Mouse (Mus musculus) heart, embryonic 15.5 days (tissue): Measurements from ENCODE around the gene Clic1. TPM values are rescaled to one million over a fixed set of nuclear protein-coding genes. Genes with fewer than 3 reads are reported as not detected.

Source experiments
- ATAC-seq: fragments of 200-750 bp; cut with Nextera tagmentation; replicated peaks from 2 replicates; pipeline ENCODE4 v1.8.0; 2017; ENCODE audit warnings: low read depth, moderate TSS enrichment; ENCODE audit not compliant: insufficient number of reproducible peaks, insufficient read depth, low FRiP score
- H3K27ac ChIP-seq: fragments of 300-500 bp; sonication (generic); 2 replicates; pipeline ENCODE4 v1.5.1; 2015; ENCODE audit warnings: mild to moderate bottlenecking, inconsistent platforms
- H3K27me3 ChIP-seq: fragments of 300-500 bp; sonication (generic); 2 replicates; pipeline ENCODE4 v1.6.1; 2015; ENCODE audit warnings: inconsistent platforms
- H3K36me3 ChIP-seq: fragments of 300-500 bp; sonication (generic); 2 replicates; pipeline ENCODE4 v1.6.1; 2015; ENCODE audit warnings: mild to moderate bottlenecking, inconsistent platforms
- H3K4me1 ChIP-seq: fragments of 300-500 bp; sonication (generic); replicated peaks from 2 replicates; pipeline ENCODE4 v1.6.1; 2015; ENCODE audit warnings: inconsistent platforms
- H3K4me2 ChIP-seq: fragments of 300-500 bp; sonication (generic); 2 replicates; pipeline ENCODE4 v1.6.1; 2015; ENCODE audit warnings: inconsistent platforms, mild to moderate bottlenecking, moderate library complexity
- H3K4me3 ChIP-seq: fragments of 300-500 bp; sonication (generic); 2 replicates; pipeline ENCODE4 v1.5.1; 2015; ENCODE audit warnings: mild to moderate bottlenecking, inconsistent platforms
- H3K9ac ChIP-seq: fragments of 300-500 bp; sonication (generic); 2 replicates; pipeline ENCODE4 v1.6.1; 2015; ENCODE audit warnings: mild to moderate bottlenecking, inconsistent platforms
- H3K9me3 ChIP-seq: fragments of 300-500 bp; sonication (generic); replicated peaks from 2 replicates; pipeline ENCODE4 v1.6.1; 2016; ENCODE audit warnings: inconsistent platforms
- WGBS: fragments of 180-500 bp; shearing (Covaris S2); methylation state at CpG from one replicate; pipeline ENCODE4 v1.1.7; 2015; ENCODE audit warnings: mixed read lengths; 5-methylcytosine and 5-hydroxymethylcytosine counted together
- polyA plus RNA-seq: library from polyadenylated mRNA; unstranded; fragments of >200 nt; fragmentation: Nextera tagmentation; extraction: Ambion mirVana; gene quantifications from 2 replicates; pipeline ENCODE4 v1.2.1, GENCODE M21; 2015

Clic1 gene
- polyA plus RNA-seq, 1 experiment from 2014 or later, result 307 TPM

DNA sequence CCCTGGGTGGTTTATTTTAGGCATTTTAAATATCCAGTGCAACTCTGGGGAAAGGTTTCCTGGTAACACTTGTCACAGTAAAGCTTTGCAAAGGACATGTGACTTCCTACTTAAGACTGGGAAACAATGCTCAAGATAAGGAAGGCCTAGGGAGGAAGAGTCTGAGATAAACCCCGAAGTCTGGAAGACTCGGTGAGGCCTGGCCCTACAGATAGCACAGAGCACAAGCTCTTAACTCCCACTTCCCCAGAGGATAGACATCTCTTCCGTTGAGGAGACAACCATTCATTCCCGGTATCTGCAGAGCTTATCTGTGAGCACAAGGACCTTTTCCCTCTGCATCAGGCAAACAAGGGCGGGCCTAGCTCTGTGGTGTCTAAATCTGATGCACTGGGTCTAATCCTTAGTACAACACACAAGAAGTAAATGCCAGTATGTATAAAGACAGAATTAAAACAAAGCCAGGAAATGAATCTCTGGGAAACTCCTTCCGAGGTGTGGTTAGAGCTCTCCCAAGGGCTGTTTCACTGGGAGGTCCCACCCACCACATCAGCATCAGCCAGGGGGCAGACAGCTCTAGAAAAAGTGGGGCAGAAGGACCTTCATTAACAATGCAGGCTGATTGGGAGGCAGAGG lies 27.8 kb upstream of the Clic1 start:
- peak; percentile 79 for ATAC-seq
- Histone ChIP-seq H3K9me3 (no peaks in the 10 kb centered on the region), H3K27ac (peak overlapping the region; percentile 79), H3K27me3 (no peaks in the 10 kb centered on the region), H3K4me1 (peaks cover 32% of the 10 kb centered on the region), H3K4me2 (peak overlapping the region; percentile 42; the same call in 1 of the 2 replicates), H3K9ac (no peak overlapping the region), H3K4me3 (no peak overlapping the region), H3K36me3 (no peaks in the 10 kb centered on the region)
- WGBS, result 19% methylated on average over 6 of the region's 6 CpGs

DNA sequence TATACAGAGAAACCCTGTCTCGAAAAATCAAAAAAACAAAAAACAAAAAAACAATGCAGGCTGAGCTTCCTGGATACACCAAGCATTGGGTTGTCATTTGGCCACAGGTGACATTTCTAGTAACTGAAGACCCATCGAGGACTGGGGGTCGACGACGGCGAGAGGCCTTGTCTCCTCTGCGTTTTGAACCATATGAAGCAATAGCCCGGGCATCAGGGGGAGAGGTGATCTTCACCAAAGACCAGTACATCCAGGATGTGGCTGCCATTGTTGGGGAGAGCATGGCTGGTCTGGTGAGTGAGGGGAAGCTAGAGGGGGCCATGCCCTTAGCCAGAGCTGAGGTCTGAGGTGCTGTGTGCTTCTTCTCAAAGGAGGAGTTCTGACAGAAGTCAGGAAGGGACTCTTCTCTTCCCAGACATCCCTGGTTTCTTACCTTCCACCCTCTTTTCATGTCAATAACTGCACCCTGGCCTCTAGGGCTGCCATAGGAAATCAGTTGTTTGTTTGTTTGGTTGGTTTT lies 27.2 kb upstream of the Clic1 start:
- no peaks in the 10 kb centered on the region for H3K27me3 ChIP-seq
- peak overlapping the region; percentile 79 for H3K27ac ChIP-seq
- no peaks in the 10 kb centered on the region for H3K9me3 ChIP-seq
- no peaks in the 10 kb centered on the region for H3K36me3 ChIP-seq
- H3K9ac ChIP-seq, result no peak overlapping the region
- no peak overlapping the region for H3K4me2 ChIP-seq
- 89% methylated on average over 8 of the region's 8 CpGs for WGBS
- ATAC-seq, result no peak
- no peak overlapping the region for H3K4me3 ChIP-seq
- peaks cover 36% of the 10 kb centered on the region for H3K4me1 ChIP-seq

DNA sequence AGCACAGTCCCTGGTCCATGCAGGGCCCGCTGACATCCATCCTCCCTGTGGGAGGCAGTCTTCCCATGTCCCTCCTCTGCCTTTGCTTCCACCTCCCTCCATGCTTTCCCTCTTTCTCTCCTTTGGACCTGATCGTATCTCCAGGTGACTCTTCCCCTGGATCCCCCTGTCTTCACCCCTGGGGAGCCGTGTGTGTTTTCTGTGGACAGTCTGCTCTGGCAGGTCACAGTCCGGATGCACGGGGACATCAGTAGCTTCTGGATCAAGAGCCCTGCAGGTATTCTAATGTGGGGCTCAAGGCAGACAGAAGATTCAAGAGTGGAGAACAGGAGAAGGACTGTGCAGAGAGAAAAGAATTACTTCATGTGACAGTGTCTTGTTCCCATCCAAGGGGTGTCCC lies 26.5 kb upstream of the Clic1 start:
- ATAC-seq, result no peak
- whole genome bisulfite sequencing, result 83% methylated on average over 5 of the region's 5 CpGs
- H3K9me3 ChIP-seq, result no peaks in the 10 kb centered on the region
- peaks cover 39% of the 10 kb centered on the region for H3K4me1 ChIP-seq
- H3K27ac ChIP-seq, result peak overlapping the region; percentile 79; the same call in 1 of the 2 replicates
- H3K4me2 ChIP-seq, result no peak overlapping the region
- no peak overlapping the region for H3K9ac ChIP-seq
- H3K4me3 ChIP-seq, result no peak overlapping the region
- H3K36me3 ChIP-seq, result no peaks in the 10 kb centered on the region
- H3K27me3 ChIP-seq, result no peaks in the 10 kb centered on the region

DNA sequence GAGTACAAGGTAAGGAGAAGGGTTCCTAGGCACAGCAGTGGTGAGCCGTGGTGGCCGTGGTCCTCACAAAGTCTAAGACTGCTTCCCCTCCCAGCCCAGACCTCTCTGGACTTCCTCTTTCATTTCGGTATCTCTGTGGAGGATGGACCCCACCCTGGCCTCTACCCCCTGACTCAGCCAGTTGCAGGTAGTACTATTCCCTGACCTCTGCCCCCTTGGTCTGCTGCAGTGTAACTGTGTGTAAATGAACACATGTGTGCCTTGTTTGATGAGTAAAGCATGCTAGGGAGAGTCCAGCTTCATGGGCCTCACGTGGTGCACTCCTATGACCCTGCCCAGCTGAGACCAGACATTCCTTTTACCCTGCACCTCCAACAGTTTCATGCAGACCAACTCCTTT lies 26.0 kb upstream of the Clic1 start:
- Histone ChIP-seq H3K9ac (no peak overlapping the region), H3K9me3 (no peaks in the 10 kb centered on the region), H3K27me3 (no peaks in the 10 kb centered on the region), H3K36me3 (no peaks in the 10 kb centered on the region), H3K4me3 (no peak overlapping the region), H3K4me2 (no peak overlapping the region), H3K27ac (0 out of 2 replicates have a peak overlapping the region, but pooled peaks have one; percentile 79), H3K4me1 (peaks cover 39% of the 10 kb centered on the region)
- 56% methylated on average over 4 of the region's 4 CpGs for WGBS
- no peak for ATAC-seq

DNA sequence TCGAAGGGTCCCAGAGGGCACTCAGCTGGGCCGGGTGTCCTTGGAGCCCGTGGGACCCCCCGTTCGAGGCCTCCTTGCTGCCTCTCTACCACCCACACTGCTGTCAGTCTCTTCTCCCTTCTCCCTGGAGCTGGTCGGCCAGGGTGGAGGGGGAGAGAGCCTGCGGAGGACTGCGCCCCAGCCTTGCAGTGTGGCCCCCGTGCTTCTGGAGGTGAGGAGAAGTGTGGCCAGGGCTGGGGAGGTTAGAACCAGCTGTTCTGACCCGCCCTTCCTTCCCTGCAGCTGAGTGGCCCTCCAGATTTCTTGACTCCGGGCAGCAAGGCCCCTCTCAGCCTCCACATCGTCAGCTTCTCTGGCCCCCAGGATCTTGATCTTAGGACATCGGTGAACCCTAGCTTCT lies 25.5 kb upstream of the Clic1 start:
- Histone ChIP-seq H3K4me2 (no peak overlapping the region), H3K9me3 (no peaks in the 10 kb centered on the region), H3K4me3 (no peak overlapping the region), H3K4me1 (peaks cover 39% of the 10 kb centered on the region), H3K27ac (0 out of 2 replicates have a peak overlapping the region, but pooled peaks have one; percentile 28), H3K9ac (peak overlapping the region; percentile 12; the same call in 1 of the 2 replicates), H3K27me3 (no peaks in the 10 kb centered on the region), H3K36me3 (no peaks in the 10 kb centered on the region)
- no peak for ATAC-seq
- WGBS, result 62% methylated on average over 13 of the region's 13 CpGs

DNA sequence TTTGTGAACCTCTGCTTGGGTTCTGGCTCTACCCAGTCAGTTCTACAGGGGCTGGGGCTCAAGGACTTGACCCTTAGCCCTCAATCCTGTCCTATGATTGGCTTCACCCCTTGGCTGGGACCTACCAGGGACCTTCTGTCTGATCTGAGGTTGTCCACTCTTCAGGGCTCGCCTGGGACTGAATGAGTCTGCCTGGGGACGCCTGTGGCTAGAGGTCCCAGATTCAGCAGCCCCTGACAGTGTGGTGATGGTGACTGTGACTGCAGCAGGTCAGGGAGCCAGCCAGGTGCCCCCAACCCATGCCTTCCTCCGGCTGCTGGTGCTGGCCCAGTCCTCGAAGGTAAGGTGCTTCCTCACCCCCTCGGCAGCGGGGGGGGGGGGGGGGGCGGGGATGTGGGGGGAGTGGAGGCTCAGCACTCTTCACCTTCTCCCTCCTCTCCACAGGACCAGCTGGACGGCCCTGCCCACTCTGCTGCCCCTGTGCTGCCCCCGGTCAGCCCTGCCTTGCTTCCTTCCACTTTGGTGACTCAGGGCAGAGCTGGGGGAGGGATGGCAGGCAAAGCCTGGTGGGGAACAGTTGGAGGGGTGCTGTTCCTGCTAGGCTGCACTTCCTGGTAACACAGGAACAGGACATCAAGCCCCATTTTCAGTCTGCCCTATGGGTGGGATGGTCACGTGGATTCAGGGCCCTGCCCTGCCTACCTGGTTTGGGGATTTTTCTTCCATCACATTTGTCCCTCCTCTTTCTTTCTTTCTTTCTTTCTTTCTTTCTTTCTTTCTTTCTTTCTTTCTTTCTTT lies 24.9 kb upstream of the Clic1 start:
- Histone ChIP-seq H3K4me3 (no peak overlapping the region), H3K9me3 (no peaks in the 10 kb centered on the region), H3K4me2 (no peak overlapping the region), H3K27ac (no peak overlapping the region), H3K27me3 (no peaks in the 10 kb centered on the region; the same call in 1 of the 2 replicates), H3K4me1 (peaks cover 42% of the 10 kb centered on the region), H3K9ac (0 out of 2 replicates have a peak overlapping the region, but pooled peaks have one; percentile 12), H3K36me3 (no peaks in the 10 kb centered on the region)
- no peak for ATAC-seq
- WGBS, result 50% methylated on average over 8 of the region's 10 CpGs

DNA sequence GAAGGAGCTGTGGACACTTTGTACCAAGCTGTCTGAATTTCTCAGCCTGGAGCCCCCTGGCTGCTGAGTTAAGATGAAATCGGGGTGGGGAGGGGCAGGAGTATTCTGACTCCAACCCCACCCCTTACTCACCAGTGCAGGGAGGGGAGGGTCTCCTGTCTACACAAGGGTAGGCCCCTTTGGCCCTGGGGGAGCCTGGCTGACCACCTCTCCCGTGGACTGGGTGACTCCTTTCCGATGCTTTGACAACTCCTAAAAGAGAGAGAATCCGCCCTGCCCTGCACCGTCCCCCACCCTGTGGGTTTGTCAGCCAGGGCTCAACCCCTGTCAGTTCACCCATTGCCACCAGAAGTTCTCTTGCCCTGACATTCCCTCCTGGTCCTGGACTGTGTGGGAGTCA lies 23.6 kb upstream of the Clic1 start:
- Histone ChIP-seq H3K36me3 (no peaks in the 10 kb centered on the region), H3K4me1 (peaks cover 39% of the 10 kb centered on the region), H3K4me3 (no peak overlapping the region), H3K27me3 (no peaks in the 10 kb centered on the region; the same call in 1 of the 2 replicates), H3K9me3 (no peaks in the 10 kb centered on the region), H3K9ac (no peak overlapping the region), H3K4me2 (no peak overlapping the region), H3K27ac (no peak overlapping the region)
- 73% methylated on average over 5 of the region's 5 CpGs for WGBS
- no peak for ATAC-seq

DNA sequence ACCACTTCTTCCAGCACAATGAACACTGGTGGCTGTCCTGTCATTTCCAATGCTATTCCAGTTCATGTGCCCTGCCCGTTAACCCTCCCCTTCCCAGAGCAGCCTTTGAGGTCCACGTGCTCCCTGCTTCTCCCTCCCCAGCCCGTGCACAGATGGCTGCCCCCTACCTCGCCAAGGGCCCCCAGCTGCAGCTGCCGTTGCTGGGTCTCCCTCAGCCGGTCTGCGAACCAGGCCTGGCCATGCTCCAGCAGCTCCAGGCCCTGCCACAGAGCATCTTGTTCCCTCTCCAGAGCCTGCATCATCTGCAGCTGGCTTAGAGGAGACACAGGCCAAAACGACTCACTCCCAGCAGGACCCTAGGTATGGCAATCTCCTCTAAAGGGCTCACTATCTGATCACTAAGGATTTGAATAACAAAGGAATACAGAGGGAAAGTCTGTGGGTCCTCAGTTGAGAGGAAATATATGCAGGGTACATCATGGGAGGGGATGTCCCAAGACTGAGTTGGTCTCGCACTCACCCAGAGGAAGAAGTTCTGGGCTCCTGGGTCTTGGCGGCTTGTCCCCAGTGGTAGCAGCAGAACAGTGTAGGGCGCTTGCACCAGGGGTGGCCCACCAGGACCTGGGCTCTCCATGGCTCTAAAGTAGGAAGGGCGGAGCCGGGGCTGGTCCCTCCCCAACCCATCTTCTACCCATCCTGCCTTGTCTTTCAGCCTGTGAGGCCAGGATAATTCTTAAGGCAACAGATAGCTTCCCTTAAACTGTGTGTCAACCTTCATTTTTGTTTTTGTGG lies 22.3 kb upstream of the Clic1 start, which contains the start of gene Sapcd1:
Gene Sapcd1, minus strand, starts transcription at position 740 of the 792 bp plus-strand sequence.
- peaks cover 35% of the 10 kb centered on the region for H3K4me1 ChIP-seq
- 36% methylated on average over 13 of the region's 13 CpGs for WGBS
- H3K9ac ChIP-seq, result no peak within 1 kb of the TSS
- H3K4me2 ChIP-seq, result 0 out of 2 replicates have a peak within 1 kb of the TSS, but pooled peaks have one; percentile 22
- H3K27ac ChIP-seq, result 0 out of 2 replicates have a peak within 1 kb of the TSS, but pooled peaks have one; percentile 26
- no peaks in the 10 kb centered on the region for H3K9me3 ChIP-seq
- no peak within 1 kb of the TSS for H3K4me3 ChIP-seq
- ATAC-seq, result no peak
- H3K36me3 ChIP-seq, result no peaks in the 10 kb centered on the region
- no peaks in the 10 kb centered on the region; the same call in 1 of the 2 replicates for H3K27me3 ChIP-seq

DNA sequence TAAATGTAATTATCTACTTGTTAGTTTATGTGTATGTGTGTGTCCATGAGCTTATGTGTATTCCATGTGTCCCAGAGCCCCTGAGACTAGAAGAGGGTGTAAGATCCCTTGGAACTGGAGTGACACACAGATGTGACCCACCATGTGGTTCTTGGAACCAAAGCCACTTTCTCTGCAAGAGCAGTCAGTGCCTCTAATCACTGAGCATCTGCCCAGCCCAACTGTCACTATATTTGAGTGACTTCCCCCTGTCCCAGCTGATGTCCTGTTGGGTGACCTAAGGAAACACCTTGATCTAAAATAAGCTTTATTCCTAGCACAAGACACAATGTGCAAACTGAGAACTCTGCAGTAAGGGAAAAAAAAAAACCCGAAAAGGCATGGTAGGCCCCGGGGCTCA lies 21.5 kb upstream of the Clic1 start:
- ATAC-seq, result no peak
- Histone ChIP-seq H3K9me3 (no peaks in the 10 kb centered on the region), H3K4me3 (no peak overlapping the region), H3K9ac (no peak overlapping the region), H3K27me3 (no peaks in the 10 kb centered on the region; the same call in 1 of the 2 replicates), H3K27ac (no peak overlapping the region), H3K4me1 (peaks cover 32% of the 10 kb centered on the region), H3K36me3 (no peaks in the 10 kb centered on the region), H3K4me2 (no peak overlapping the region)
- WGBS, result 65% methylated on average over 2 of the region's 2 CpGs

DNA sequence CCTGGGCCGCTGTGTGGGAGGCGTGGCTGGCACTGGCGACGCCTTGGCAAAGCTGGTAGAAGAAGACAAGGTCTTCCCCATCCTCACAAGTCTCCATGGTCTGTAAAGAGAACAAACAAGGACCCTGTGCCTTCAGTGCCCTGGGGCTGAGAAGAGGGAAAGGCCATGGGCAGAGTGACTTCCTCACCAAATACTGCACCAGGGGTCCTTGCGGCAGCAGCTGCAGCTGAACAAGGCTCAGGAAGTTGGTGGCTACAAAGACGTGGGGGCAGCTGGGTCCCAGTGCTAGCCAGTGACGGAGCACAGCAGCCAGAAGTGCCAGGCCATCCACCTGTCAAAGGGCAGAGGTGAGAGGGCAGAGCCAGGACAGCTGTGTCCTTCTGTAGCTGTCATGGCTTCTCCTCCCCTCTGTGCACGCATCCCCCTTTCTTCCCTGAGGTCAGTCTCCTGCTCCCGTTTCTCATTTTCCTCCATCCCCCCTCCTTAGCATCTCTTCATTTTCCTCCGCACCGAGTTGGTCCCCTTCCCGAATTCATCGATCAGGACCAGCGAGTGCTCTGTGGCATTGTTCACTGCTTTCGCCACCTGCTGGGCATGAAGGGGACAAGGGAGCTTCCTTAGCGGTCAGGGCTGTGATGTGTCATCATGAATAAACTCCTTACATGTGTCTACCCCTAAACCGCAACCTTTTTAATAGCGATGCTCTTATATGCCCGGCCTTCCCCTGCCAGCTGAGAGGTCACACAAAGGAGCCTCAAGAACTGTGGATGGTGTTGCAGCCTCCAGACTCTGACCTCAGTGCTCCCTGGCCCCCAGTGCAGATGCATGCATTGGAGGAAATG lies 19.9 kb upstream of the Clic1 start:
- no peak overlapping the region for H3K27ac ChIP-seq
- no peaks in the 10 kb centered on the region for H3K9me3 ChIP-seq
- 43% methylated on average over 19 of the region's 19 CpGs for WGBS
- no peak for ATAC-seq
- H3K27me3 ChIP-seq, result no peaks in the 10 kb centered on the region; the same call in 1 of the 2 replicates
- peaks cover 18% of the 10 kb centered on the region for H3K4me1 ChIP-seq
- no peak overlapping the region for H3K4me2 ChIP-seq
- H3K36me3 ChIP-seq, result no peaks in the 10 kb centered on the region
- H3K9ac ChIP-seq, result peak overlapping the region; percentile 22; the same call in 1 of the 2 replicates
- no peak overlapping the region for H3K4me3 ChIP-seq
